Mouse (Mus musculus): ENCODE data around the gene Usp7.

- TF ChIP-seq CTCF (IDR thresholded peaks at IDR 0.05; ENCODE audit: borderline replicate concordance, control insufficient read depth, extremely low read depth, insufficient read depth, low read length, poor library complexity), result no peak
- no peak for TF ChIP-seq POLR2A (IDR thresholded peaks at IDR 0.05; ENCODE audit: control insufficient read depth, extremely low read depth, insufficient read depth, low read length, poor library complexity)
Measured at GRCm38 (mm10) chr16:8678035-8678434, 114.1 kb downstream of the Usp7 start.
